Mouse (Mus musculus) neural tube, embryonic 11.5 days (tissue): ENCODE measurements around the gene Fam19a5. TPM values are rescaled to one million over a fixed set of nuclear protein-coding genes. Genes with fewer than 3 reads are reported as not detected.

Source experiments
- ATAC-seq: fragments of 200-750 bp; cut with Nextera tagmentation; 2 replicates; pipeline ENCODE4 v1.8.0; 2017; ENCODE audit warnings: moderate number of reproducible peaks, mild to moderate bottlenecking, moderate TSS enrichment, moderate library complexity; ENCODE audit not compliant: insufficient read depth, low FRiP score, low TSS enrichment
- DNase-seq: peaks from one replicate; pipeline ENCODE4 v3.0.0-alpha.2; 2015; ENCODE audit warnings: low spot score
- H3K27ac ChIP-seq: fragments of 300-500 bp; sonication (generic); 2 replicates; pipeline ENCODE4 v1.5.1; 2014; ENCODE audit warnings: low read depth, mild to moderate bottlenecking, low read length
- H3K27me3 ChIP-seq: fragments of 300-500 bp; sonication (generic); 2 replicates; pipeline ENCODE4 v1.6.1; 2014; ENCODE audit warnings: mild to moderate bottlenecking, low read length, mixed read lengths; ENCODE audit not compliant: control insufficient read depth, insufficient read depth
- H3K36me3 ChIP-seq: fragments of 300-500 bp; sonication (generic); 2 replicates; pipeline ENCODE4 v1.6.1; 2014; ENCODE audit warnings: mild to moderate bottlenecking, low read length, moderate library complexity, mixed read lengths; ENCODE audit not compliant: control insufficient read depth, insufficient read depth
- H3K4me1 ChIP-seq: fragments of 300-500 bp; sonication (generic); 2 replicates; pipeline ENCODE4 v1.6.1; 2014; ENCODE audit warnings: low read length, mixed read lengths; ENCODE audit not compliant: control insufficient read depth, insufficient read depth
- H3K4me2 ChIP-seq: fragments of 300-500 bp; sonication (generic); 2 replicates; pipeline ENCODE4 v1.6.1; 2014; ENCODE audit warnings: low read depth, mild to moderate bottlenecking, moderate library complexity
- H3K4me3 ChIP-seq: fragments of 300-500 bp; sonication (generic); 2 replicates; pipeline ENCODE4 v1.5.1; 2014; ENCODE audit warnings: low read depth, low read length
- H3K9ac ChIP-seq: fragments of 300-500 bp; sonication (generic); 2 replicates; pipeline ENCODE4 v1.6.1; 2014; ENCODE audit warnings: mild to moderate bottlenecking, low read length
- H3K9me3 ChIP-seq: fragments of 300-500 bp; sonication (generic); 2 replicates; pipeline ENCODE4 v1.6.1; 2016; ENCODE audit warnings: low read length; ENCODE audit not compliant: control insufficient read depth
- WGBS: fragments of 180-500 bp; shearing (Covaris S2); extraction: QIAGEN DNeasy Blood & Tissue Kit; methylation state at CpG from one replicate; pipeline ENCODE4 v1.1.7; 2014; 5-methylcytosine and 5-hydroxymethylcytosine counted together
- polyA plus RNA-seq: library from polyadenylated mRNA; unstranded; fragments of >200 nt; fragmentation: Nextera tagmentation; extraction: Ambion mirVana; gene quantifications from 2 replicates; pipeline ENCODE4 v1.2.1, GENCODE M21; 2014

Gene Fam19a5
- polyA plus RNA-seq, 1 experiment from 2014 or later = 9.4 TPM

DNA sequence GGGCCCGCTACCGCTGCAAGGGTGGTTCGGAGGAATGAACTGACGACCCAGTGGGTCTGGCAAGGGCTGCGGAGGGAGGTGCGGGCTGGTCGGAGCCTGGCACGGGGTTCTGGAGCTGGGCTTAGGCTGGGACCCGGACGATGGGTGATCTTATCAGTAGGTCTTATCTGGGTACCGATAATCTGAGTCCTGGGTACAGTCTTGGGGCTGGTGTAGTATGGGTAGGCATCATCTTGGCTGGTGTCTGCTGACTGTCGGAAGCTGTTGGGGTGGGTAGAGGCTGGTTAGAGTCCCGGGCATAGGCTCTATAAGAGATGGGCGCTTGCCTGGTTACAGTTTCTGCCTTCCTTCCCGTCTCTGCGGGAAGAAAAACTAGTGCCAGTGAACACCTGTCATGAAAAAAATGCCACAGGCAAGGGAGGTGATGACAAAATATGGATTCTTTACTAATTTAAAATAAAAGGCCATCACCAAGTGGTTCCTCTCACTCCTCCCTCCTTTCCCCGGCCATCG, 1.1 kb downstream of the Fam19a5 start:
- no peak overlapping the region for H3K27ac ChIP-seq
- H3K4me3 ChIP-seq = peak overlapping the region; percentile 71
- H3K4me2 ChIP-seq = peak overlapping the region; percentile 87
- H3K36me3 ChIP-seq = no peaks in the 10 kb centered on the region
- peak overlapping the region; percentile 88 for H3K9ac ChIP-seq
- no peaks in the 10 kb centered on the region for H3K9me3 ChIP-seq
- ATAC-seq (no peak), DNase-seq (no peak)
- WGBS = 11% methylated on average over 18 of the region's 18 CpGs
- H3K27me3 ChIP-seq = peaks cover 15% of the 10 kb centered on the region
- H3K4me1 ChIP-seq = peaks cover 10% of the 10 kb centered on the region; the same call in 1 of the 2 replicates

DNA sequence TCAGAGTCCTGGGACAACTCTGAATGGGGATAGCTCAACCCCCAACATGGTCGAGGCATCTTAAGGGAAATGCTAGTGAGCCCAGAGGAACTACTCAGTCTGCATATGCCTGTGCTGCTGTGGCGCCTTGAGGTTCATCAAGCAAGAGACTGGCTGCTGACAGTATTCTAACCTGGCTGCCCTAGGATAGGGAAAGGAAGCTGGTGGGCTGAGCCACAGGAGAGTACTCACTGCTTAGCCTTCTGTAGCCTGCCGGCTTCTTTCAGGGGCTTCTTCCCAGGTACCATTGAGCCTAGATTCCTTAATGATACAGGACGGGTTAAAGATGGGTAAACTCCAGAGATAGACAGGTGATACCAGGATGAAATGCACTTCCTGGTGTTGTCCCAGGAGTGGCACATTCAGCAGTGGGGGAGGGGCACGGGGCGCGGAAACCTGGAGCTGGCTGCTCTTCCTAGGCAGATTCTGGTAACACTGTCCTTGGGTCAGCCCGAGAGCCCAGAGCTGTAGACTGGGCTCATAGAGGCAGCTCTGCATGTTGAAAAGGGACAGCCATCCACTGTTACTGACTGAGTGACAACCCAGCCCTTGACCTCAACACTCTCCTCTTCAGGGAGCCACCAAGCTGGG, 1.7 kb downstream of the Fam19a5 start:
- peaks cover 10% of the 10 kb centered on the region; the same call in 1 of the 2 replicates for H3K4me1 ChIP-seq
- no peaks in the 10 kb centered on the region for H3K36me3 ChIP-seq
- H3K4me2 ChIP-seq = peak overlapping the region; percentile 87
- ATAC-seq (no peak), DNase-seq (no peak)
- H3K9me3 ChIP-seq = no peaks in the 10 kb centered on the region
- H3K27ac ChIP-seq = no peak overlapping the region
- H3K9ac ChIP-seq = no peak overlapping the region
- WGBS = 22% methylated on average over 8 of the region's 8 CpGs
- H3K4me3 ChIP-seq = peak overlapping the region; percentile 71
- H3K27me3 ChIP-seq = peaks cover 15% of the 10 kb centered on the region

GRCm38 (mm10) chr15:87547022-87547421, 2.9 kb downstream of the Fam19a5 start:
- H3K4me2 ChIP-seq = no peak overlapping the region

DNA sequence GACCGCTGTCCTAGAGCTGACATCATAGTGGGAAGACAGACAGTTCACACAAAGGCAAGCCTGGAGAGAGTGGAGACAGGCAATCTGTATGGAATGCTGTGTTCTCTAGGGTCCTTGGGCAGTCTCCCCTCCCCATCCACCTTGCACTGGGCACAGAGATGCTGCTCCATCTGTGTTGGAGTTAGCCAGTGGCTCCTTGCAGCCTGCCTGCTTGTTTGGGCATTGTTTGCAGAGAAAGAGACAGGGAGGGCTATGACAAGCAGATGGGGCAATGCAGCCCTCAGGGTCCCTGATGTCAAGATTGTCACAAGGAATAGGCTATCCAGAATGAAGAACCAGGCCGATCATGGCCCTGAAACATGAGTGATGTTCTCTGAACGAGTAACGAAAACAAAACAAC, 5.6 kb downstream of the Fam19a5 start:
- 68% methylated on average over 4 of the region's 4 CpGs for WGBS
- Histone ChIP-seq H3K9ac (no peak overlapping the region), H3K27me3 (peaks cover 13% of the 10 kb centered on the region), H3K36me3 (no peaks in the 10 kb centered on the region), H3K4me3 (no peak overlapping the region), H3K9me3 (no peaks in the 10 kb centered on the region), H3K4me1 (peaks cover 13% of the 10 kb centered on the region), H3K4me2 (no peak overlapping the region), H3K27ac (no peak overlapping the region)
- DNase-seq (no peak), ATAC-seq (no peak)

More at GRCm38 (mm10) chr15:87547022-87547421, 2.9 kb downstream of the Fam19a5 start:
- Histone ChIP-seq H3K9me3 (no peaks in the 10 kb centered on the region), H3K4me1 (peaks cover 13% of the 10 kb centered on the region), H3K9ac (no peak overlapping the region), H3K27me3 (peaks cover 15% of the 10 kb centered on the region), H3K4me3 (no peak overlapping the region), H3K27ac (no peak overlapping the region), H3K36me3 (no peaks in the 10 kb centered on the region)
- DNase-seq = peak; percentile 70
- 57% methylated on average over 5 of the region's 5 CpGs for WGBS
- no peak for ATAC-seq

- Histone ChIP-seq H3K4me2 (no peak overlapping the region), H3K9me3 (no peaks in the 10 kb centered on the region), H3K4me1 (peaks cover 11% of the 10 kb centered on the region), H3K27me3 (peaks cover 6% of the 10 kb centered on the region), H3K36me3 (no peaks in the 10 kb centered on the region), H3K27ac (no peak overlapping the region), H3K4me3 (no peak overlapping the region), H3K9ac (no peak overlapping the region)
- ATAC-seq (no peak), DNase-seq (no peak)
- 50% methylated on average over 5 of the region's 5 CpGs for WGBS
Observed at GRCm38 (mm10) chr15:87550756-87551155, 6.7 kb downstream of the Fam19a5 start.

- Histone ChIP-seq H3K4me1 (peaks cover 11% of the 10 kb centered on the region), H3K9ac (no peak overlapping the region), H3K4me2 (no peak overlapping the region), H3K9me3 (no peaks in the 10 kb centered on the region), H3K4me3 (no peak overlapping the region), H3K27me3 (no peaks in the 10 kb centered on the region; the same call in 1 of the 2 replicates), H3K27ac (no peak overlapping the region), H3K36me3 (no peaks in the 10 kb centered on the region)
- 25% methylated on average over 8 of the region's 8 CpGs for WGBS
- ATAC-seq = no peak
- DNase-seq = no peak
Observed at GRCm38 (mm10) chr15:87551556-87551955, 7.5 kb downstream of the Fam19a5 start.

GRCm38 (mm10) chr15:87555811-87556210, 11.7 kb downstream of the Fam19a5 start:
- H3K36me3 ChIP-seq = no peaks in the 10 kb centered on the region
- H3K27ac ChIP-seq = no peak overlapping the region
- ATAC-seq (no peak), DNase-seq (no peak)
- peaks cover 3% of the 10 kb centered on the region; the same call in 1 of the 2 replicates for H3K4me1 ChIP-seq
- no peak overlapping the region for H3K9ac ChIP-seq
- 80% methylated on average over 9 of the region's 9 CpGs for WGBS
- H3K4me3 ChIP-seq = no peak overlapping the region
- no peaks in the 10 kb centered on the region for H3K9me3 ChIP-seq
- H3K27me3 ChIP-seq = no peaks in the 10 kb centered on the region
- H3K4me2 ChIP-seq = no peak overlapping the region

GRCm38 (mm10) chr15:87564331-87564730, 20.2 kb downstream of the Fam19a5 start:
- Histone ChIP-seq H3K4me1 (no peaks in the 10 kb centered on the region), H3K4me2 (no peak overlapping the region), H3K36me3 (no peaks in the 10 kb centered on the region), H3K27me3 (no peaks in the 10 kb centered on the region), H3K9ac (no peak overlapping the region), H3K27ac (no peak overlapping the region), H3K9me3 (no peaks in the 10 kb centered on the region), H3K4me3 (no peak overlapping the region)
- 92% methylated on average over 5 of the region's 5 CpGs for WGBS
- DNase-seq (no peak), ATAC-seq (no peak)
